Mouse (Mus musculus): ENCODE measurements around the gene Bpifa6. TPM values are rescaled to one million over a fixed set of nuclear protein-coding genes. Genes with fewer than 3 reads are reported as not detected.

The Bpifa6 gene
- total and polyA plus RNA-seq, 2 experiments from 2014 or later, result not detected

DNA sequence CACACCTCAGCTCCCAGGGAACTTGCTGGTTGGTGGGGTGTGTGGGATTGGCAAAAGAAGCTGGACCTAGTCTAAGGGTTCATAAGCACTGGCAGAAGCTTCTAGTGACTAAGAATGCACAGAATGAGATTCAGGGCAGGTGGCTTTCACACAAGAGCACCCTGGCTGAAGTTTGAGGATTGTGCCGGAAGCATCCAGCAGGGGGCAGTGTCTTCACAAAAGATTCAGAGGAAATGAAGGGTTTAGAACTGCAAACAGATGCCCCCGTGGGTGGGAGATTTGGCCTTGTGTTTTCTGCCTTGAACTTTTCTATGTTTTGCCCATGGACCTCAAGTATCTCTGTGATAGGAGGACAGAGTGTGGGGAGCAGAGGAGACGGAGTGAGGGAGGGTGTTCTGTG lies 31.2 kb upstream of the Bpifa6 start:
- H3K4me2 ChIP-seq (ENCODE audit: low read depth, low read length, poor library complexity, severe bottlenecking), result no peak overlapping the region
- H3K4me3 ChIP-seq (ENCODE audit: low read depth, low read length), result no peak overlapping the region
- H3K4me1 ChIP-seq (ENCODE audit: insufficient read depth, low read length), result no peaks in the 10 kb centered on the region
- ATAC-seq (ENCODE audit: low FRiP score) (no peak), DNase-seq (ENCODE audit: low spot score) (peak; percentile 56)
- no peak overlapping the region for H3K27ac ChIP-seq (ENCODE audit: low read depth, low read length)
- no peaks in the 10 kb centered on the region for H3K9me3 ChIP-seq (ENCODE audit: low read length)
- 41% methylated on average over 3 of the region's 3 CpGs for WGBS
- no peaks in the 10 kb centered on the region for H3K36me3 ChIP-seq (ENCODE audit: insufficient read depth, low read length)
- TF ChIP-seq CTCF (IDR thresholded peaks at IDR 0.05), result peak; percentile 74
- H3K9ac ChIP-seq (replicated peaks; ENCODE audit: low read length, poor library complexity, severe bottlenecking), result no peak overlapping the region
- H3K27me3 ChIP-seq (ENCODE audit: insufficient read depth, low read length), result no peaks in the 10 kb centered on the region

DNA sequence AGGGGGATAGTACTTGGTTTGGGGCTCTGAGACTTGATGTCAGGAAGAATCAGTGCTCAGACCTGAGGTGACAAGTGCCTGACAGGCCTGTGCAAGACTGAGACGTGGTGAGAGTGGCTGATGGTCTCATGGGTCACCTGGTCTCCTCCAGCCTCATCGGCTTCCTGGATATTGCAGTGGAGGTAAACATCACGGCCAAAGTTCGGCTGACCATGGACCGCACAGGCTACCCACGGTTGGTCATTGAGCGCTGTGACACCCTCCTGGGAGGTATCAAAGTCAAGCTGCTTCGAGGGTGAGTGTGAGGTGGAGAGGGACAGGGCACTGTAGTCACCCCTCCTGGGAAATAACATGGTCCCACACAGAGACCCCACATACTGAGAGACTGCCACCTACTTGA lies 30.2 kb upstream of the Bpifa6 start:
- ATAC-seq (ENCODE audit: low FRiP score), result no peak
- Histone ChIP-seq H3K4me3 (ENCODE audit: low read depth, low read length) (no peak overlapping the region), H3K27ac (ENCODE audit: low read depth, low read length) (no peak overlapping the region), H3K9ac (replicated peaks; ENCODE audit: low read length, poor library complexity, severe bottlenecking) (no peak overlapping the region), H3K4me2 (ENCODE audit: low read depth, low read length, poor library complexity, severe bottlenecking) (no peak overlapping the region), H3K27me3 (ENCODE audit: insufficient read depth, low read length) (no peaks in the 10 kb centered on the region), H3K4me1 (ENCODE audit: insufficient read depth, low read length) (no peaks in the 10 kb centered on the region), H3K36me3 (ENCODE audit: insufficient read depth, low read length) (no peaks in the 10 kb centered on the region), H3K9me3 (ENCODE audit: low read length) (no peaks in the 10 kb centered on the region)
- no peak for DNase-seq (ENCODE audit: low spot score)
- WGBS, result 87% methylated on average over 8 of the region's 8 CpGs
- no peak for TF ChIP-seq CTCF (IDR thresholded peaks at IDR 0.05)

DNA sequence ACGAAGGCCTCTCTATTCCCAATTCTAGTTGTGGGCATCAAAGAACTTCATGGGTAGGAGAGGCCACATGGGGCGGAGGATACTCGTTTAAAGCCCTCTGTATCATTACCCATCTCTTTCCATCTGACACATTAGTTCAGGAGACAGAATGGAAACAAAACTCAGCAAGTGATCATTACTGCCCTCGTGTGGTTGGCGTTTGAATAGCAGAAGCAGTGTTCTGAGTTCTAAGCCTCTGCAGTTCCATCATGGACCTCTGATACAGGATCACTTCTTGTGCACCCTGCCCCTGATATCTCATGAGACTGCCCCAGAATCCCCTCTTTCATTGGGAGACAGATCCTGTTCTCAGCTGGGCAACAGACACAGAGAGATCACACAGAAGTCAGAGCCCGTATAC lies 21.8 kb upstream of the Bpifa6 start:
- 30% methylated on average over 6 of the region's 6 CpGs for WGBS
- no peak for ATAC-seq (ENCODE audit: low FRiP score)
- H3K27me3 ChIP-seq (ENCODE audit: insufficient read depth, low read length), result no peaks in the 10 kb centered on the region
- no peaks in the 10 kb centered on the region for H3K4me1 ChIP-seq (ENCODE audit: insufficient read depth, low read length)
- DNase-seq (ENCODE audit: low spot score), result peak; percentile 81
- H3K4me2 ChIP-seq (ENCODE audit: low read depth, low read length, poor library complexity, severe bottlenecking), result no peak overlapping the region
- TF ChIP-seq CTCF (IDR thresholded peaks at IDR 0.05), result peak; percentile 86
- no peaks in the 10 kb centered on the region for H3K9me3 ChIP-seq (ENCODE audit: low read length)
- H3K9ac ChIP-seq (replicated peaks; ENCODE audit: low read length, poor library complexity, severe bottlenecking), result no peak overlapping the region
- no peaks in the 10 kb centered on the region for H3K36me3 ChIP-seq (ENCODE audit: insufficient read depth, low read length)
- H3K4me3 ChIP-seq (ENCODE audit: low read depth, low read length), result no peak overlapping the region
- no peak overlapping the region for H3K27ac ChIP-seq (ENCODE audit: low read depth, low read length)

DNA sequence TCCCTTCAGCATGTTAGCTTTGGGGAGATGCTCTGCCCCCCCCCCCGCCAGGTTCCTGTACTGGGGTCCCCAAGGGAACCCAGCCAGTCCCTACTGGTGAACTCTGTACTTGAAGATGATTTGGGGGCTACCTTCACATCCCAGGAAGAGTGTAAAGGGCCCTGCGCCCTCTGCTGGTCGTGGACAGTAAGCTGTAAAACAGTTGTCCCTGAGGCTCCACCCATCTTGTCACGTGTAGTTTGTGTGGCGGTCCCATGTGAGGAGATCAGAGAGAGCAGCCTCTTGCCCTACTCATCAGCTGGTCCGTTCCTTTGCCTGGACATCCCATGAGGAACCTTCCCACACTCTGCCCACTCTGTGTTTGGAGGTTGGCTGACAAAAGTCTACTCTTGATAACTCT lies 20.9 kb upstream of the Bpifa6 start:
- H3K27me3 ChIP-seq (ENCODE audit: insufficient read depth, low read length), result no peaks in the 10 kb centered on the region
- no peaks in the 10 kb centered on the region for H3K4me1 ChIP-seq (ENCODE audit: insufficient read depth, low read length)
- peak; percentile 79 for TF ChIP-seq CTCF (IDR thresholded peaks at IDR 0.05)
- peak overlapping the region; percentile 26 for H3K4me2 ChIP-seq (ENCODE audit: low read depth, low read length, poor library complexity, severe bottlenecking)
- no peaks in the 10 kb centered on the region for H3K36me3 ChIP-seq (ENCODE audit: insufficient read depth, low read length)
- H3K4me3 ChIP-seq (ENCODE audit: low read depth, low read length), result no peak overlapping the region
- 10% methylated on average over 6 of the region's 6 CpGs for WGBS
- H3K9me3 ChIP-seq (ENCODE audit: low read length), result no peaks in the 10 kb centered on the region
- peak; percentile 66 for DNase-seq (ENCODE audit: low spot score)
- H3K9ac ChIP-seq (replicated peaks; ENCODE audit: low read length, poor library complexity, severe bottlenecking), result no peak overlapping the region
- no peak overlapping the region for H3K27ac ChIP-seq (ENCODE audit: low read depth, low read length)
- peak; percentile 50; the same call in 1 of the 2 replicates for ATAC-seq (ENCODE audit: low FRiP score)

DNA sequence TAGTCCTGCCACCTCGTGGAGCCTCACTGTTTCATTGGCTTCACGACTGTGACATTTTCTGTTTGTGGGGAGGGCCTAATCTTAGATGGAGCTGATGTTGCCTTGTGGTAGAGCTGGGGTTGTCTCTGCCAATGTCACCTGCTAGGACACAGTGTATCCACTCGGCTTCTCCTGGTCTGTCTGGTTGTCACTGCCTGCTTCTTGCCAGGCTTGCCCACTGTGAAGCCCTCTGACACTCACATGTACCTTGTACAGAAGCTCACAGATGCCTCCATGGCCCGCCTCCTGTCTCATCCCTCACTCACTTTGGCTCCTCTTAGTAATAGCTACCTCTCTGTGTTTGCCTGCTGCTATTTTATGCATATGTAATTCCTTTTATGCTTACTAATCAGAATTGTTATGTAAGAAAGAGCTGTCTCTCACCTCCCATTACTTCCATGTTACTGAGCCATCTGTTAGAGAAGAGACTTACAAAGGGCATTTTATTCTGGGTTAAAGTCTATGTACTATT lies 11.9 kb upstream of the Bpifa6 start:
- no peak for TF ChIP-seq CTCF (IDR thresholded peaks at IDR 0.05)
- Histone ChIP-seq H3K4me1 (ENCODE audit: insufficient read depth, low read length) (no peaks in the 10 kb centered on the region), H3K4me2 (ENCODE audit: low read depth, low read length, poor library complexity, severe bottlenecking) (no peak overlapping the region), H3K27ac (ENCODE audit: low read depth, low read length) (no peak overlapping the region), H3K9ac (replicated peaks; ENCODE audit: low read length, poor library complexity, severe bottlenecking) (no peak overlapping the region), H3K27me3 (ENCODE audit: insufficient read depth, low read length) (no peaks in the 10 kb centered on the region), H3K4me3 (ENCODE audit: low read depth, low read length) (no peak overlapping the region), H3K36me3 (ENCODE audit: insufficient read depth, low read length) (no peaks in the 10 kb centered on the region), H3K9me3 (ENCODE audit: low read length) (no peaks in the 10 kb centered on the region)
- 69% methylated on average over 4 of the region's 4 CpGs for WGBS
- no peak for DNase-seq (ENCODE audit: low spot score)
- no peak for ATAC-seq (ENCODE audit: low FRiP score)

DNA sequence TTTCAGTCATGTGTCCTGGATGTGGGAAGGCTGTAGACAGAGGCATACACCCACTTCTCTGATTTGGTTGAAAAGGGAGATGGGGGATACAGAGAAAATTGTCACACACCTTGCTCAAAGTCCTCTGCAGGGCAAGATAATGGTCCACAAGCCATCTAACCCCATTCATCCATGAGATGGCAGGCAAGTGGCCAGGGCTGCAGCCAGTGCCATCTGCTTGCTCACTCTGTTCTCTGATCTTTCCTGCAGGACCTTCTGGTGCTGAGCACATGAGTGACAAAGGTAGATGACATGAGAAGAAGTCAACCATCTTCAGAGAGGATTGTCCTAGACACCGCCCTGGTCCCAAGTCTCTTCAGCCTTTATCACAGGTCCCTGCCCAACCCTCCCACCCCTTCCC lies 11.4 kb upstream of the Bpifa6 start:
- no peak overlapping the region for H3K9ac ChIP-seq (replicated peaks; ENCODE audit: low read length, poor library complexity, severe bottlenecking)
- H3K9me3 ChIP-seq (ENCODE audit: low read length), result no peaks in the 10 kb centered on the region
- no peak overlapping the region for H3K4me2 ChIP-seq (ENCODE audit: low read depth, low read length, poor library complexity, severe bottlenecking)
- TF ChIP-seq CTCF (IDR thresholded peaks at IDR 0.05), result no peak
- H3K27ac ChIP-seq (ENCODE audit: low read depth, low read length), result no peak overlapping the region
- 86% methylated on average over 1 of the region's 1 CpGs for WGBS
- H3K36me3 ChIP-seq (ENCODE audit: insufficient read depth, low read length), result no peaks in the 10 kb centered on the region
- no peaks in the 10 kb centered on the region for H3K27me3 ChIP-seq (ENCODE audit: insufficient read depth, low read length)
- no peaks in the 10 kb centered on the region for H3K4me1 ChIP-seq (ENCODE audit: insufficient read depth, low read length)
- H3K4me3 ChIP-seq (ENCODE audit: low read depth, low read length), result no peak overlapping the region
- DNase-seq (ENCODE audit: low spot score), result peak; percentile 26
- ATAC-seq (ENCODE audit: low FRiP score), result no peak

Data from midbrain, postnatal 0 days (tissue).